In the genomic region with DNA sequence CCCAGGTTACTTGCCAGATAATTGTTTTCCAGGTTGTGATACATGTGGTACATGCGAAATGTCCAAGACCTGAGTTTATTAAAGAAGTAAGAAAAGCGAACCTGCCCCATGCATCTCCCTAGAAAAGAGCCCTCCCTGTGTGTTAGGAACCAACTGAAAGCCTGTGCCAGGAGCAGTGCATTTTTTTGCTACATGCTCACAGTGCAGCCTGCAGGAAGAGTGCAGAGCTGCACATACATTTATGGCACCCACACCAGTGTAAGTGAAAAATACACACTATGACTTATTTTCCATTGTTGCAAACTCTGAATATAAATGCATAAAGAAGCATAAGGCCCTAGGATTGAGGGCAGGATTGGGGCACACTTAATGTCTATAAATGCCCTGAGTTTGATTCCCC, we compare ENCODE assay signal across 18 mouse cellular contexts.
DNase-seq lines count a peak whose midpoint lies in the region; ATAC-seq and TF ChIP-seq lines count a peak whose summit lies in the region.
"Had no signal": no experiment of that assay in that cellular context is flagged by ENCODE, and none has a peak within 500 bp of the region (broad histone marks: within the 10 kb centered on the region; RNA-seq: fewer than 3 reads in every experiment).

No protein-coding gene starts in this region.

- H3K4me1 ChIP-seq in kidney, postnatal 0 days (replicated peaks; ENCODE audit: insufficient read depth, low read length) = no peaks in the 10 kb centered on the region
- H3K4me1 ChIP-seq in midbrain, postnatal 0 days (ENCODE audit: insufficient read depth, low read length) = 0 out of 2 replicates have a peak, but pooled peaks cover 7% of the 10 kb centered on the region
- peaks cover 3% of the 10 kb centered on the region; the same call in 1 of the 2 replicates for H3K4me1 ChIP-seq in midbrain, embryonic 10.5 days
- H3K4me1 ChIP-seq: lung, embryonic 15.5 days; stomach, embryonic 15.5 days had no signal

- H3K9ac ChIP-seq in kidney, postnatal 0 days (ENCODE audit: low read depth, low read length) = no peak overlapping the region
- H3K9ac ChIP-seq in midbrain, postnatal 0 days (replicated peaks; ENCODE audit: low read length, poor library complexity, severe bottlenecking) = no peak overlapping the region
- H3K9ac ChIP-seq: hindbrain, embryonic 12.5 days; lung, embryonic 15.5 days; stomach, embryonic 15.5 days had no signal

- DNase-seq in gastrocnemius, adult 2 months = no peak
- no peak for DNase-seq in gastrocnemius, postnatal 4 days (ENCODE audit: low spot score in 2 of 2)
- no peak for DNase-seq in kidney, postnatal 0 days (ENCODE audit: low spot score)
- DNase-seq in kidney, adult 8-10 months = no peak
- no peak for DNase-seq in midbrain, postnatal 0 days (ENCODE audit: low spot score)
- no peak for DNase-seq in midbrain, embryonic 10.5 days (ENCODE audit: low spot score)
- no peak for DNase-seq in right cerebral cortex, adult 2 months (ENCODE audit: low spot score in 2 of 2)
- DNase-seq: embryo, embryonic 11 days; gastrocnemius, postnatal 14 days; heart, postnatal 10 days; kidney, postnatal 14 days had no signal

- TF ChIP-seq CTCF in gastrocnemius, adult 2 months (IDR thresholded peaks at IDR 0.05) = peak; percentile 45
- peak; percentile 44 for TF ChIP-seq CTCF in kidney, postnatal 0 days (IDR thresholded peaks at IDR 0.05; ENCODE audit: low read depth)
- TF ChIP-seq CTCF in midbrain, postnatal 0 days (IDR thresholded peaks at IDR 0.05) = peak; percentile 69

- intact Hi-C loops in gastrocnemius, adult 2 months (cut with DNase I) = loop anchor here (5.0 kb wide), 1 partner anchor 279 kb away; no protein-coding TSS in a partner anchor

- H3K27ac ChIP-seq in gastrocnemius, adult 2 months = no peak overlapping the region
- no peak overlapping the region for H3K27ac ChIP-seq in kidney, postnatal 0 days
- no peak overlapping the region for H3K27ac ChIP-seq in midbrain, postnatal 0 days (ENCODE audit: low read depth, low read length)
- H3K27ac ChIP-seq in midbrain, embryonic 10.5 days (replicated peaks) = no peak overlapping the region
- H3K27ac ChIP-seq: heart, embryonic 10.5 days; hindbrain, embryonic 12.5 days; lung, embryonic 15.5 days; stomach, embryonic 15.5 days had no signal

- H3K9me3 ChIP-seq in kidney, postnatal 0 days (replicated peaks; ENCODE audit: low read length) = no peaks in the 10 kb centered on the region
- no peaks in the 10 kb centered on the region for H3K9me3 ChIP-seq in midbrain, postnatal 0 days (ENCODE audit: low read length)
- H3K9me3 ChIP-seq in midbrain, embryonic 10.5 days (replicated peaks) = peaks cover 4% of the 10 kb centered on the region; the same call in 1 of the 2 replicates
- H3K9me3 ChIP-seq: heart, embryonic 10.5 days; lung, embryonic 15.5 days had no signal

- no peak overlapping the region for H3K4me2 ChIP-seq in kidney, postnatal 0 days (ENCODE audit: low read length)
- no peak overlapping the region for H3K4me2 ChIP-seq in midbrain, postnatal 0 days (ENCODE audit: low read depth, low read length, poor library complexity, severe bottlenecking)
- H3K4me2 ChIP-seq: hindbrain, embryonic 12.5 days; liver, embryonic 11.5 days; lung, embryonic 15.5 days; stomach, embryonic 15.5 days had no signal

- 92% methylated on average over 2 of the region's 2 CpGs for WGBS in kidney, postnatal 0 days
- WGBS in midbrain, postnatal 0 days = 96% methylated on average over 2 of the region's 2 CpGs
- WGBS in midbrain, embryonic 10.5 days = 92% methylated on average over 2 of the region's 2 CpGs

- H3K36me3 ChIP-seq in kidney, postnatal 0 days (ENCODE audit: insufficient read depth, low read length) = no peaks in the 10 kb centered on the region
- H3K36me3 ChIP-seq in midbrain, postnatal 0 days (ENCODE audit: insufficient read depth, low read length) = no peaks in the 10 kb centered on the region
- H3K36me3 ChIP-seq in midbrain, embryonic 10.5 days = peaks cover 27% of the 10 kb centered on the region
- H3K36me3 ChIP-seq: hindbrain, embryonic 12.5 days; lung, embryonic 15.5 days; stomach, embryonic 15.5 days had no signal

- H3K27me3 ChIP-seq in kidney, postnatal 0 days (ENCODE audit: insufficient read depth, low read length) = no peaks in the 10 kb centered on the region
- no peaks in the 10 kb centered on the region for H3K27me3 ChIP-seq in midbrain, postnatal 0 days (ENCODE audit: insufficient read depth, low read length)
- no peaks in the 10 kb centered on the region for H3K27me3 ChIP-seq in midbrain, embryonic 10.5 days (ENCODE audit: low read depth, poor library complexity, severe bottlenecking)
- H3K27me3 ChIP-seq: hindbrain, embryonic 12.5 days; lung, embryonic 15.5 days; stomach, embryonic 15.5 days had no signal

- H3K4me3 ChIP-seq in gastrocnemius, adult 2 months = no peak overlapping the region
- H3K4me3 ChIP-seq in kidney, postnatal 0 days (replicated peaks; ENCODE audit: low read depth, low read length) = no peak overlapping the region
- no peak overlapping the region for H3K4me3 ChIP-seq in midbrain, postnatal 0 days (ENCODE audit: low read depth, low read length)
- no peak overlapping the region for H3K4me3 ChIP-seq in midbrain, embryonic 10.5 days
- H3K4me3 ChIP-seq: heart, embryonic 10.5 days; hindbrain, embryonic 12.5 days; lung, embryonic 15.5 days; stomach, embryonic 15.5 days had no signal

- ATAC-seq in kidney, postnatal 0 days (replicated peaks; ENCODE audit: low FRiP score, low read depth) = no peak
- no peak for ATAC-seq in midbrain, postnatal 0 days (ENCODE audit: low FRiP score)
- ATAC-seq: intestine, embryonic 16.5 days; midbrain, embryonic 16.5 days had no signal
